Mouse (Mus musculus) cerebellum, adult 2 months (tissue): Measurements from ENCODE around the gene Olfr1032.

ENCODE experiments used
- CTCF ChIP-seq: fragments of 200-500 bp; IDR thresholded peaks from 2 replicates; pipeline ENCODE4 v1.5.1; 2011; ENCODE audit warnings: low read depth, mild to moderate bottlenecking, control low read depth, low read length, moderate library complexity, borderline replicate concordance; ENCODE audit not compliant: insufficient read depth
- POLR2A ChIP-seq: fragments of 200-500 bp; IDR thresholded peaks from 2 replicates; pipeline ENCODE4 v1.6.1; 2011; ENCODE audit warnings: low read length, control low read depth, borderline replicate concordance; ENCODE audit not compliant: insufficient read depth

DNA sequence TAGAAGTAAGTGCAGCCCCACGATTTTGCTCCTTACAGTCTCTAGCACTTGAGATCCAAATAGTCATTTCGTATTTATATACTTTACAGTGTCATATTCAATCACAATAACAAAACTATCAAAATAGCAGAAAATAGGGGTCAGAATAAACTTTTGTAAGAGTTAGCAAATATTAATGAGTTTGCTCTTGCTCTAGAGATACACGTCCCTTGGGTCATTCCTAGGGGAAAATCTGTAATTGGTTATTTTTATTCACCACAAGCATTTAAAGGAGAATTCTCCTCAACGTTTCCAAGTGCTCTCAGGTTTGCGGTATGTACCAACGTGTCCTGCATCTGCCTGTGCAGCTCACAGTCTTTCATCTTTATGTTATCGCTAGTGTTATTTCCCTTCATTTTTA is at the start of gene Olfr1032:
- TF ChIP-seq CTCF, result no peak
- TF ChIP-seq POLR2A, result no peak
